Mouse (Mus musculus): ENCODE measurements around the gene Tspyl1. TPM values are rescaled to one million over a fixed set of nuclear protein-coding genes. Genes with fewer than 3 reads are reported as not detected.

The Tspyl1 gene
- 66.0 TPM for polyA plus RNA-seq (2014; fragmentation: Illumina TruSeq; extraction: RNeasy Lipid Tissue Mini Kit (QIAGEN cat#74804); ENCODE audit: low read depth, low replicate concordance)

GRCm38 (mm10) chr10:34281962-34282388 is at the start of gene Tspyl1:
Gene Tspyl1, plus strand, starts transcription at chr10:34282190.

DNA sequence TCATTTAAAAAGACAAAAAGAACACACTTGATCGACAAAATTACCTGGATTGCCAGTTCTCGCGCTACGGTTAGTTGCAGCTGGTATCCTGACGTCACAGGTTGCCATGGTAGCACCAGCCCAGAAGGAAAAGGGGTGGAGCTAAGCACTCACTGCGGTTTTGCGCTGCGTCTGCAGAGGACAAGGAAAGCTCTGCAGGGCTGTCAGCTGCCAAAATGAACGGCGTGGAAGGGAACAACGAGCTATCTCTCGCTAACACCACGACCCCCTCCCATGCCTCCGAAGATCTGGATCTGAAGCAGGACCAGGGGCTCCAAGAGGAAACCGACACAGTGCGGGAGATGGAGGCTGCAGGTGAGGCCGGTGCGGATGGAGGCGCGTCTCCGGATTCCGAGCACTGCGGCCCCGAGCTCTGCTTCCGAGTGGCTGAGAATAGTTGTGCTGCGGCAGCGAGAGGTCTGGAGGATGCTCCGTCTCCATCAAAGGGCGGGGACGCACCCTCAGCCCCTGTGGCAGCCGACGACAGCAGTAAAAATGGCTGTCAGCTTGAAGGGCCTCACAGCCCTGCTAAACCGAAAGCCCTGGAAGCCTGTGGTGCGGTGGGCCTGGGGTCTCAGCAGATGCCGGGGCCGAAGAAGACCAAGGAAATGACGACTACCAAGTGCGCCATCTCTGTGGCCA is 15.4 kb downstream of the Tspyl1 start, which contains the start of gene Tspyl4:
TSS of gene Tspyl4 (plus strand) at position 144 of the 681 bp plus-strand sequence.

Other genes with a start within 250 kb of the Tspyl1 start
- not detected for gene Trappc3l, start 244.6 kb upstream of the Tspyl1 start, polyA plus RNA-seq (2014; fragmentation: Illumina TruSeq; extraction: RNeasy Lipid Tissue Mini Kit (QIAGEN cat#74804); ENCODE audit: low read depth, low replicate concordance)
- gene Calhm4, start 237.9 kb upstream of the Tspyl1 start, polyA plus RNA-seq (2014; fragmentation: Illumina TruSeq; extraction: RNeasy Lipid Tissue Mini Kit (QIAGEN cat#74804); ENCODE audit: low read depth, low replicate concordance), result not detected
- 1.1 TPM for gene Calhm5, start 185.7 kb upstream of the Tspyl1 start, polyA plus RNA-seq (2014; fragmentation: Illumina TruSeq; extraction: RNeasy Lipid Tissue Mini Kit (QIAGEN cat#74804); ENCODE audit: low read depth, low replicate concordance)
- gene Calhm6, start 154.2 kb upstream of the Tspyl1 start, polyA plus RNA-seq (2014; fragmentation: Illumina TruSeq; extraction: RNeasy Lipid Tissue Mini Kit (QIAGEN cat#74804); ENCODE audit: low read depth, low replicate concordance), result 0.44 TPM
- gene Dse, start 74.5 kb upstream of the Tspyl1 start, polyA plus RNA-seq (2014; fragmentation: Illumina TruSeq; extraction: RNeasy Lipid Tissue Mini Kit (QIAGEN cat#74804); ENCODE audit: low read depth, low replicate concordance), result 7.7 TPM
- 35.5 TPM for gene Tspyl4, start 15.3 kb downstream of the Tspyl1 start, polyA plus RNA-seq (2014; fragmentation: Illumina TruSeq; extraction: RNeasy Lipid Tissue Mini Kit (QIAGEN cat#74804); ENCODE audit: low read depth, low replicate concordance)
- gene Col10a1, start 107.8 kb downstream of the Tspyl1 start, polyA plus RNA-seq (2014; fragmentation: Illumina TruSeq; extraction: RNeasy Lipid Tissue Mini Kit (QIAGEN cat#74804); ENCODE audit: low read depth, low replicate concordance), result not detected
- gene Nt5dc1, start 136.4 kb downstream of the Tspyl1 start, polyA plus RNA-seq (2014; fragmentation: Illumina TruSeq; extraction: RNeasy Lipid Tissue Mini Kit (QIAGEN cat#74804); ENCODE audit: low read depth, low replicate concordance), result 91.0 TPM
- 40.1 TPM for gene Frk, start 201.2 kb downstream of the Tspyl1 start, polyA plus RNA-seq (2014; fragmentation: Illumina TruSeq; extraction: RNeasy Lipid Tissue Mini Kit (QIAGEN cat#74804); ENCODE audit: low read depth, low replicate concordance)